Mouse (Mus musculus) kidney, embryonic 16.5 days (tissue): ENCODE measurements around the gene Adcy5. TPM values are rescaled to one million over a fixed set of nuclear protein-coding genes. Genes with fewer than 3 reads are reported as not detected.

Experiments
- ATAC-seq: fragments of 200-750 bp; cut with Nextera tagmentation; 2 replicates; pipeline ENCODE4 v1.8.0; 2017; ENCODE audit warnings: moderate TSS enrichment; ENCODE audit not compliant: low FRiP score, low TSS enrichment
- H3K27ac ChIP-seq: fragments of 300-500 bp; sonication (generic); 2 replicates; pipeline ENCODE4 v1.5.1; 2014; ENCODE audit warnings: low read length
- H3K27me3 ChIP-seq: fragments of 300-500 bp; sonication (generic); 2 replicates; pipeline ENCODE4 v1.6.1; 2014; ENCODE audit warnings: low read length, control low read depth, mixed read lengths; ENCODE audit not compliant: insufficient read depth
- H3K36me3 ChIP-seq: fragments of 300-500 bp; sonication (generic); 2 replicates; pipeline ENCODE4 v1.6.1; 2014; ENCODE audit warnings: low read length, control low read depth, mixed read lengths; ENCODE audit not compliant: insufficient read depth
- H3K4me1 ChIP-seq: fragments of 300-500 bp; sonication (generic); 2 replicates; pipeline ENCODE4 v1.6.1; 2014; ENCODE audit warnings: low read length, control low read depth, mixed read lengths; ENCODE audit not compliant: insufficient read depth
- H3K4me2 ChIP-seq: fragments of 300-500 bp; sonication (generic); replicated peaks from 2 replicates; pipeline ENCODE4 v1.6.1; 2014; ENCODE audit warnings: low read depth, low read length
- H3K4me3 ChIP-seq: fragments of 300-500 bp; sonication (generic); 2 replicates; pipeline ENCODE4 v1.5.1; 2014; ENCODE audit warnings: mild to moderate bottlenecking, low read length
- H3K9ac ChIP-seq: fragments of 300-500 bp; sonication (generic); replicated peaks from 2 replicates; pipeline ENCODE4 v1.6.1; 2014; ENCODE audit warnings: low read length
- H3K9me3 ChIP-seq: fragments of 300-500 bp; sonication (generic); 2 replicates; pipeline ENCODE4 v1.6.1; 2016; ENCODE audit warnings: low read length, control low read depth
- WGBS: fragments of 180-500 bp; shearing (Covaris S2); extraction: QIAGEN DNeasy Blood & Tissue Kit; methylation state at CpG from one replicate; pipeline ENCODE4 v1.1.7; 2014; 5-methylcytosine and 5-hydroxymethylcytosine counted together
- polyA plus RNA-seq: library from polyadenylated mRNA; unstranded; fragments of >200 nt; fragmentation: Nextera tagmentation; extraction: Ambion mirVana; gene quantifications from 2 replicates; pipeline ENCODE4 v1.2.1, GENCODE M21; 2015

The Adcy5 gene
- polyA plus RNA-seq: 0.60 and 0.80 TPM in 2 replicates

DNA sequence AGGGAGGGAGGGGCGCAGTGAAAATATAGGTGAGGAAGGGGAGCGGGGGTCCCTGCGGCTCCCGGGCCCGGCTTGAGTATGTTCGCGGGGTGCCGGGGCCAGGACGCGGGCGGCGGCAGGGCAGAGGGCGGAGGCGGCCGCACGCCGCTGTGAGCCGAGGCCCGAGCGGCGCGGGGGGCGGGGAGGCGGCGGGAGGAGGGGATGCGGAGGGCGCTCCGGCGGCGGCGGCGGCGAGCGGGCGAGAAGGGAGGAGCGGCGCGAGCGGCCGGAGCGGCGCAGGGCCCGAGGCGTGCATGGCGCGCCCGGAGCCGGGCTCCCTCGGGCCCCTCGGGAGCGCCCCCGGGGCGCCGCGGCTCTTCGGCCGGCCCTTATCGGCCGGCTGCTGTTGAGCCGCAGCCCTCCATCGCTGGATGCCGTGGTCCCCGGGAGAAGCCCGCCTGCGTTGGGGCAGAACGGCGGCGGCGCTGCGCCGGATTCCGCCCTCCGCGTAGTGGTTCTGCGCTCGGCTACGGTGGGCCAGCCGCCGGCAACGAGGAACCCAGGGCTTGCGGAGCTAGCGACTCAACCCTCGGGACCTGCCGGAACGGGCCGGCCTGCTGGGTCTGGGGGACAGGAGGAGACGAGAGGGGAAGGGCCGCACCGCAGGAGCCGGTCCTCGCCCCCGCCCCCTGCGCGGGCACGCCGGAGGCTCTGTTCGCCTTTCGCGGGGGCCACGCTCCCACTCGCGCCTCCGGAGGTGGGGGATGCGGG lies at the start of gene Adcy5:
Gene Adcy5, plus strand, starts transcription at position 237 of the 750 bp plus-strand sequence.
- H3K9me3 ChIP-seq: no peaks in the 10 kb centered on the region
- peak within 1 kb of the TSS; percentile 63 for H3K4me3 ChIP-seq
- 0% methylated on average over 40 of the region's 104 CpGs for WGBS
- H3K4me1 ChIP-seq: peaks cover 14% of the 10 kb centered on the region
- peak; percentile 62 for ATAC-seq
- H3K36me3 ChIP-seq: no peaks in the 10 kb centered on the region
- H3K4me2 ChIP-seq: peak within 1 kb of the TSS; percentile 98
- H3K9ac ChIP-seq: peak within 1 kb of the TSS; percentile 72
- H3K27ac ChIP-seq: no peak within 1 kb of the TSS
- H3K27me3 ChIP-seq: peaks cover 76% of the 10 kb centered on the region

DNA sequence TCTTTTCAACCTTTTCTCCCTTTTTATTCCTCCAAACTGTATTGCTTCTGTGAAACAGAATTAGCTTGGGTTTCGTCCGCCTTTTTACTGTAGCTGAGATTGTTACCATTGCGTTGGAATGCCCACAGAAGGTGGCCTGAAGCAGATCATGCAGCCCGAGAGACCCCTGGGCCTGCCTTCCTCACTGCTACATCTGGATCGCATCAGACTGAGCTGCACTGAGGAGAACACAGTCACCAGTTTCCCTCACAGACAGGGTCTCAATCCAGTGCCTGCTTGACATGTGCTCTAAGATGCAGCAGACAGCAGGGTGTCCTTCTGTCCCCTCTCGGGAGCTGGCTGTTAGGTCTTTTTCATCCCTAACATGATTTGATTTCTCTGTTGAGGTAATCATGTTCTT lies 46.7 kb upstream of the Adcy5 start:
- Histone ChIP-seq H3K27me3 (no peaks in the 10 kb centered on the region), H3K4me2 (no peak overlapping the region), H3K9ac (no peak overlapping the region), H3K4me1 (no peaks in the 10 kb centered on the region), H3K4me3 (no peak overlapping the region), H3K36me3 (peaks cover 8% of the 10 kb centered on the region; the same call in 1 of the 2 replicates), H3K27ac (no peak overlapping the region), H3K9me3 (no peaks in the 10 kb centered on the region)
- WGBS: 90% methylated on average over 6 of the region's 6 CpGs
- no peak for ATAC-seq

DNA sequence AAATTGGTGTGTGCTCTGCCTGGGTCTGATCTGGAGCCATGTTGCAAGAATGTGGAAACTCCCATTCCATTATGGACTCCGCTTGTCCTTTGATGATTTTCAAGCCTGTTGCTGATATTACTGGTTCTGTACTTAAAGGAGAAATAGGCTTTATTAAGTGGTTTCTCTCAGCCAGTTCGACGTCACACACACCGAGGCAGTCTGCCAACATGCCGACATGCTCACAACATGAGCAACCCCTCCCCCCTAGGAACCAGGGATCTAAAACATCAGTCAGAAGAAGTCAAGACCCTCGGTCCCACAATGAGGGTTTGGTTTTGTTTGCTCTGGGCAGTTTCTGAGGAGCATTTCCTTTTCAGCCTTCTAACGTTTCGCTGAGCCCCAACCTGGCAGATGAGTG lies 45.5 kb upstream of the Adcy5 start:
- ATAC-seq: no peak
- Histone ChIP-seq H3K27me3 (no peaks in the 10 kb centered on the region), H3K4me2 (no peak overlapping the region), H3K36me3 (0 out of 2 replicates have a peak, but pooled peaks cover 8% of the 10 kb centered on the region), H3K27ac (no peak overlapping the region), H3K9me3 (no peaks in the 10 kb centered on the region), H3K4me3 (no peak overlapping the region), H3K9ac (no peak overlapping the region), H3K4me1 (no peaks in the 10 kb centered on the region)
- WGBS: 46% methylated on average over 8 of the region's 8 CpGs

DNA sequence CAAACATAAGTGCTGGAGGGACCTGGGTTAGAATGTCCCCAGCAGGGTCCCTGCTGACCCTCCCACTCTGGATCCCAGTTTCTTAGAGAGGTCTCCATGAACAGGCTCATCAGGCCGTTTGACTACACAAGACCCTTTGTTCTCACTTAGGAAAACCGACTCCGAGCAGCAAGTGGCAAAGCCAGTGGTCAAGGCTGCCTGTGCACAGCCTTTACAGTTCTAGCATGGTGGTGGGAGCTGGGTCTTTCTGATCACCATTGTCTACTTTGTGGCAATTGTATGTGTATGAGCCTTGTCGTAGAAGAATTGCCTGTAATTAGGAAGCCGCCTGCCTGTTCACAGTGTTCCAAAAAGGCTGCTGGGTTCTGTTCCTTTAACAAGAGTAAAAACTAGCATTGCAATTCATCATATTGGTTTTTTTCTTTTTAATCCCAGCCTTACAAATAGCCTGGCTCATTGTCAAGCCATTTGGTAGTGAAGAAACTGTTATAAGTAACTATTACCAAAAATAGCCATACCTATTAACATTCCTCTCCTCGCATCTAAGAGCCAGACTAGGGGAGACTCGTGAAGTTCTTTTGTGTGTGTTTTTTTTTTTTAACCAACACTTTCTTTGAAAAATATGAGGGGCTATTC lies 44.9 kb upstream of the Adcy5 start:
- Histone ChIP-seq H3K9ac (no peak overlapping the region), H3K36me3 (0 out of 2 replicates have a peak, but pooled peaks cover 4% of the 10 kb centered on the region), H3K4me1 (no peaks in the 10 kb centered on the region), H3K4me2 (no peak overlapping the region), H3K9me3 (no peaks in the 10 kb centered on the region), H3K27ac (no peak overlapping the region), H3K27me3 (no peaks in the 10 kb centered on the region), H3K4me3 (no peak overlapping the region)
- ATAC-seq: no peak
- 47% methylated on average over 7 of the region's 7 CpGs for WGBS

DNA sequence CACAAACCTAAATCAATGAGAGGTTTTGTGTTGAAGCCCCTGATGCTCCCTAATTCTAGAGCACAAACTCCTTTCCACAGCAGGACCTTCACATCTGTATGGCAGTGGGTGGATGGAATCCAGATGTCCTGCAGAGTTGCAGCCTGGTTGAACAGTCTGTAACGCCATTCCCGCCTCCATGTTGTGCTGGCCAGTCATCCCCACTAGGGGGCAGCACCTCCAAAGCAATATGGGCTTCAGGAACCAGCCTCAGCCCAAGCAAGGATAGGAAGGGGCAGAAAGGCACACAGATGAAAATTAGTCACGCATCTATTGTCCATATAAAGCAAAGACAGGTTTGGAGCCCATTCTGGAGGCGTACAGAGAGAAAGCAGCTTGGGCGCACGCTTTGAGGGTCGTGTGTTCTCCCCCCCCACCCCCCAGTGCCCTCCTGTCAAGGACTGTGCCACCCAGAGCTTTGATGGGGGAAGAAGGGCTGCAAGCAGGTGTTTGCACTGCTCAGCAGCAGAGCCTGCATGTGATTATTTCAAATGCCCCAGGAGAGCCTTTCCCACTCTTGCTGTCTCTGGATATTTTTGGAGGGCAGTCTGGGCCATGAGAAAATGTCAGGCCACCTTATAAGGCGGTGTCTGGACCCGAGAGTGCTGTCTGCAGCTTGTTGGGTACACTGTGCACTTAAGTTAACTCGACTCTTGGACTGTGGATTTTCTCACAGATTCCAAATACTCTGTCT lies 44.1 kb upstream of the Adcy5 start:
- Histone ChIP-seq H3K4me1 (no peaks in the 10 kb centered on the region), H3K27me3 (no peaks in the 10 kb centered on the region), H3K4me3 (no peak overlapping the region), H3K9me3 (no peaks in the 10 kb centered on the region), H3K27ac (no peak overlapping the region), H3K9ac (no peak overlapping the region), H3K4me2 (no peak overlapping the region), H3K36me3 (0 out of 2 replicates have a peak, but pooled peaks cover 4% of the 10 kb centered on the region)
- WGBS: 38% methylated on average over 10 of the region's 10 CpGs
- peak; percentile 74 for ATAC-seq

DNA sequence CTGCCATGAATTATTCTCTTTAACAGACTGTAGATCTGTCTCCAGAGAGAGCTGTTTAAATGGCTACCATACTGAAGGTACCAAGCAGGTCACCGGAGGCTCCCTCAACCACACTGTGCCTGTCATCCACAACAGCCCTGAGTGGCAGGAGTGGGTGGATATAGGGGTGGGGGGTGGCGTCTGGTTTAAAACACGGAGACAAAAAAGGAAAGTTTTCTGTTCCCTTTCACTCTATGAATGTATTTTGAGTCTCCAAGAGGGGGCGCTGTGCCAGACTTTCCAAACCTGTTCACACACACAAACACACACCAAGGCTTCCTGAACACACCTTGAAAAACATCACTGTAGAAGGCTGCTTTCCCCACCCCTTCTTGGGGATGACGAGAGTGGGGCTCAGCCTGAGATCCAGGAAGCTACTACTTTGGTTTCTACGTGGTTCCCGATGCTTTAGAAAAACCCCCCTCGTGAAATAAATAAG lies 43.5 kb upstream of the Adcy5 start:
- Histone ChIP-seq H3K36me3 (0 out of 2 replicates have a peak, but pooled peaks cover 4% of the 10 kb centered on the region), H3K4me3 (no peak overlapping the region), H3K9me3 (no peaks in the 10 kb centered on the region), H3K4me1 (no peaks in the 10 kb centered on the region), H3K9ac (no peak overlapping the region), H3K4me2 (no peak overlapping the region), H3K27ac (no peak overlapping the region), H3K27me3 (no peaks in the 10 kb centered on the region)
- ATAC-seq: peak; percentile 21; the same call in 1 of the 2 replicates
- 71% methylated on average over 8 of the region's 8 CpGs for WGBS

DNA sequence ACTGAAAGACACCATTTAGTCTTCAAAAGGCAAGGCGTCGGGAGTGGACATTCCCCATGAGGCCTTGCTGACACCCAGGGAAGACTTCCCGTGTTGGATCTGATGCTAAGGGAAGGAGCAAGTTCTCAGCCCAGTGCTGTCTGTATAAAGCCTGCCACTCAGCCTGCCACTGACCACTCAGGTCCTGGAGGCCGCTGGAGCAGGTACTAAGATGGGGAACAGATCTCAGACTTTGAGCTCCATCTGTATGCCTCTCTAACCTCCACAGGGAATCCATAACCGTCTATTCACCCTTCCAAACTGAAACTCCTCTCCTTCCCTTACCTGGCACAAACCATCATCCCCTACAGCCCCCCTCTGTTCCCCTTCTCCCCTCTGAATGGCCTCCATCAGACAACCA lies 41.2 kb upstream of the Adcy5 start:
- Histone ChIP-seq H3K27me3 (no peaks in the 10 kb centered on the region), H3K4me2 (no peak overlapping the region), H3K9ac (no peak overlapping the region), H3K4me3 (no peak overlapping the region), H3K9me3 (no peaks in the 10 kb centered on the region), H3K36me3 (no peaks in the 10 kb centered on the region), H3K27ac (no peak overlapping the region), H3K4me1 (no peaks in the 10 kb centered on the region)
- 85% methylated on average over 5 of the region's 5 CpGs for WGBS
- ATAC-seq: no peak

DNA sequence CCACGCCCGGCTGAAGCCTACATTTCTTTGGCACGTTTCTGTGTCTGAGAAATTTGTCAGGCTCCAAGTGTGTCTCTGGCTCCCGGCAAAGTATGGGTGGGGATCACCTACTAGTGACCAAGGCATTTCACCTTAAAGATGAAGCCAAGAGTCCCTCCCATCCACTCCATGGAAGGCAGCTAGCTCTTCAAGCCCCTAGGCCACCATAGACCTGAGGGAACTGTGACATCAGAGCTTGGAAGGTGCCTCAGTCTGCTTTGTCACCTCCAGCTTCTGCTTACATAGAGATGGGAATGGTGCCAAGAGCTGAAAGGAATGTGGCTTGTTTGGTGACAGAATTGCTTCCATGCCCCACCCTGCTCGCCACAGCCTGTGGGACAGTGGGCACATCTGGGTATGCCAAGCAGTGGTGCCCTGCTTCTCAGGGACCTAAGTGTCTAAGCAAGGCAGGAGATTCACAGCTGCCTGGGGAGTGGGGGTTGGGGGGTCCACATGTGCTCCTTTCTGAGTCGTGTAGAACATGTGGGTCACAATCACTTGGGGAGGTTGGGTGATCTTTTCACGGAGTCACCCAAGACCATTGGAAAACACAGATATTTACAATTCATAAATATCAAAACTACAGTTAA lies 38.2 kb upstream of the Adcy5 start:
- ATAC-seq: no peak
- Histone ChIP-seq H3K27ac (no peak overlapping the region), H3K4me1 (no peaks in the 10 kb centered on the region), H3K27me3 (no peaks in the 10 kb centered on the region), H3K4me3 (no peak overlapping the region), H3K9me3 (no peaks in the 10 kb centered on the region), H3K4me2 (no peak overlapping the region), H3K36me3 (no peaks in the 10 kb centered on the region), H3K9ac (no peak overlapping the region)
- 87% methylated on average over 7 of the region's 7 CpGs for WGBS

DNA sequence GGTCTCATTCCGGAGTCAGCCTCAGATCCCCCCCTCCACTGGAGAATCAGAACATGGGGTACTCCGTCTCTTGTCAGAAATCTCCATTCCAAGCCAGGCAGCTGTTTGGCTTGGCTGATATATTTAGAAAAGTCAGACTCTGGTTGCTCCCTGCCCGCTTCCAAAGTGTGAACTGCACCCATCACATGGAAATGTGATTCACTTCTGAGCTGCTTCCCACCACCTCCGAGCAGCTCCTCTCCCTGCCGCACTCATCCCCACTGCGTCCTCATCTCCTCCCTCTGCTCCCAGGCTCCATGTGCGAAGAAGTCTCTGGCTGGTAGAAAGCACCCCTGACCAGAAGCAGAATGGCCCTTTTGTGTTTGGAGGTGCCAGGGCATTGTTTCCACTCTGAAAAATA lies 37.2 kb upstream of the Adcy5 start:
- WGBS: 56% methylated on average over 7 of the region's 7 CpGs
- Histone ChIP-seq H3K27ac (no peak overlapping the region), H3K9ac (no peak overlapping the region), H3K4me2 (no peak overlapping the region), H3K36me3 (no peaks in the 10 kb centered on the region), H3K27me3 (no peaks in the 10 kb centered on the region), H3K9me3 (no peaks in the 10 kb centered on the region), H3K4me3 (no peak overlapping the region), H3K4me1 (no peaks in the 10 kb centered on the region)
- ATAC-seq: no peak
